Mouse (Mus musculus) intestine, embryonic 15.5 days (tissue): ENCODE data around the gene Rab4a. TPM values are rescaled to one million over a fixed set of nuclear protein-coding genes. Genes with fewer than 3 reads are reported as not detected.

Source experiments
- ATAC-seq: fragments of 200-750 bp; cut with Nextera tagmentation; 2 replicates; pipeline ENCODE4 v1.8.0; 2017; ENCODE audit warnings: moderate TSS enrichment, moderate library complexity
- H3K27ac ChIP-seq: fragments of 300-500 bp; sonication (generic); 2 replicates; pipeline ENCODE4 v1.5.1; 2015; ENCODE audit warnings: mild to moderate bottlenecking, inconsistent platforms
- H3K27me3 ChIP-seq: fragments of 300-500 bp; sonication (generic); replicated peaks from 2 replicates; pipeline ENCODE4 v1.6.1; 2015; ENCODE audit warnings: inconsistent platforms
- H3K36me3 ChIP-seq: fragments of 300-500 bp; sonication (generic); 2 replicates; pipeline ENCODE4 v1.6.1; 2015; ENCODE audit warnings: inconsistent platforms
- H3K4me1 ChIP-seq: fragments of 300-500 bp; sonication (generic); replicated peaks from 2 replicates; pipeline ENCODE4 v1.6.1; 2015; ENCODE audit warnings: inconsistent platforms
- H3K4me2 ChIP-seq: fragments of 300-500 bp; sonication (generic); replicated peaks from 2 replicates; pipeline ENCODE4 v1.6.1; 2015; ENCODE audit warnings: mild to moderate bottlenecking, inconsistent platforms
- H3K4me3 ChIP-seq: fragments of 300-500 bp; sonication (generic); replicated peaks from 2 replicates; pipeline ENCODE4 v1.5.1; 2015; ENCODE audit warnings: inconsistent platforms
- H3K9ac ChIP-seq: fragments of 300-500 bp; sonication (generic); 2 replicates; pipeline ENCODE4 v1.6.1; 2015; ENCODE audit warnings: inconsistent platforms
- H3K9me3 ChIP-seq: fragments of 300-500 bp; sonication (generic); 2 replicates; pipeline ENCODE4 v1.6.1; 2016; ENCODE audit warnings: inconsistent platforms
- WGBS: fragments of 180-500 bp; shearing (Covaris S2); methylation state at CpG from one replicate; pipeline ENCODE4 v1.1.7; 2015; 5-methylcytosine and 5-hydroxymethylcytosine counted together
- polyA plus RNA-seq: library from polyadenylated mRNA; unstranded; fragments of >200 nt; fragmentation: Nextera tagmentation; extraction: Ambion mirVana; gene quantifications from 2 replicates; pipeline ENCODE4 v1.2.1, GENCODE M21; 2015

Rab4a gene
- polyA plus RNA-seq, 1 experiment from 2014 or later = 54.8 TPM

DNA sequence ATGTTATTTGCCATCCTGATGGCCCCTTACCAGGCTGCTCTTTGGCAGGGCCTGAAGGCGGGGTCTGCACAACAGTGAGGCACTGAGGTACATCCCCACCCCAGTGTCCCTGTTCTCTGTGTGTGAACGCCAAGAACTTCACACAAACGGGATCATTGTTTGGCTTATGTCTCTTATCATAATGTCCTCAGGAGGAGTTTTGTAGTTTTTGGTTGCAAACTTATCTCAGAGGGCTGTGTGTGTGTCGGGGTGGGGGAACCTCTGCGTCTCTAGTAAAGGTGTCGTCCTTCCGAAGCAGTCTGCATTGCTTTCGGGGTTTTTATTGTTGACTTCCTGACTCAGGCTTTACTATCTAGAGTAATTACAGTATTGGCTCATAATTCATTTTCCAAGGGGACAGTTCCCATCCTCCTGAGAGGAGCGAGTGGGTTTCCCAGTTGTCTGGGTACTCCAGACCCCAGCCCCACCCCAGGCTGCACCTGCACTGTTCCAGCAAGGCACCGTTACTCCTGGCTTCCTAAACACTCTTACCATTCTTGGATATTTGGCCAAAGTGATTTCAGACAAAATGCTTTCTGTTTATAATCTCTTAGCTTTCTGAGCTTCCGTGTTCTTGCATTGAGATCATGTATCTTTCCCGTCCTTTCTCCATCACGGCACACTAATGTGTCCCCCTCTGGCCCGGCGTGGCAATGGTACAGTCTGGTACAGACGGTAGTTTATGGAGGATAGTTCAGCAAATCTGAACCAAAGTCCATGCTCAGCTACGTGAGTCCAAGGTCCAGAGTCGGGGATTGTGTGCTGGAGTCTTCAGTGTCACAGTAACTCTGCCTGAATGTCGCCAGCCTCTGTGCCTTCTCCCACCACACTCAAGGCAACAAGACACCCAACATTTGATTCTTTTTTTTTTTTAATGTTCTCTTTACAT is 14.2 kb downstream of the Rab4a start:
- no peak overlapping the region for H3K4me2 ChIP-seq

DNA sequence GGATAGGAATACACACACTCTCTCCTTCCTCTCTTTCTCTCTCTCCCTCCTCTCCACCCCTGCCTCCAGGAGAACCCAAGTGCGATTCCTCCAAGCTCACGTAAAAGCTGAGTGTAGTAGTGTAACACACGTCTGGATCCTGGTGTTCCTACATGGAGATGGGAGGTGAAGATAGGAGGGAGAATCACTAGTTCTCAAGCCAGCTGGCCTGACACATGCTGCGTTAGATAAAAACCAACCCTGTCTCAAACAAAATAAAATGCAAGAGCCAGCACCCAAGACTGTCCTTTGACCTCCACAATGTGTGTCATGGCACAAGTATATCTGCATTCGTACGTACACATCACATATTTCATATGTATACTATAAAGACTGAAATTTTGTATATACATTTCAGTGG is 15.0 kb downstream of the Rab4a start:
- no peak for ATAC-seq
- Histone ChIP-seq H3K9me3 (no peaks in the 10 kb centered on the region; the same call in 1 of the 2 replicates), H3K4me1 (no peaks in the 10 kb centered on the region), H3K27ac (peak overlapping the region; percentile 27; the same call in 1 of the 2 replicates), H3K4me3 (no peak overlapping the region), H3K27me3 (no peaks in the 10 kb centered on the region), H3K36me3 (0 out of 2 replicates have a peak, but pooled peaks cover 6% of the 10 kb centered on the region), H3K4me2 (no peak overlapping the region), H3K9ac (no peak overlapping the region)
- 84% methylated on average over 6 of the region's 6 CpGs for WGBS

More for the DNA sequence above, 14.2 kb downstream of the Rab4a start:
- Histone ChIP-seq H3K9ac (no peak overlapping the region), H3K27ac (peak overlapping the region; percentile 48; the same call in 1 of the 2 replicates), H3K9me3 (no peaks in the 10 kb centered on the region; the same call in 1 of the 2 replicates), H3K4me3 (no peak overlapping the region), H3K27me3 (no peaks in the 10 kb centered on the region), H3K36me3 (0 out of 2 replicates have a peak, but pooled peaks cover 6% of the 10 kb centered on the region), H3K4me1 (no peaks in the 10 kb centered on the region)
- WGBS = 75% methylated on average over 19 of the region's 19 CpGs
- peak; percentile 82 for ATAC-seq

DNA sequence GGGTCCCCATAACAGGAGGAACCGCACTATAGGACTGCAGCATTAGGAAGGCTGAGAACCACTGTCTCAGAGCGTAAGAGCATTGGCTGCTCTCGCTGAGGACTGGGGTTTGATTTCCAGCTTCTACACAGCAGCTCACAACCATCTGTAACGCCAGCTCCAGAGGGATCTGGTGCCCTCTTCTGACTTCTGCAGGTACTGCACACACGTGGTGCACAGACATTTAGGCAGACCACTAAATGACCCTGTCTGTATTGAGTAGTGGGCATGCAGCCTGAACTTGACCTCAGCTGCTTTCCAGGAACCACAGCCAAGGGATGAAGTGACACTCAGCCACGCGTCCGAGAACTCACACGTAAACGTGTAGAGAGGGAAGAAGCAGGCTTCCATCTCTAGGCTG is 17.3 kb downstream of the Rab4a start:
- WGBS = 88% methylated on average over 10 of the region's 10 CpGs
- Histone ChIP-seq H3K4me3 (no peak overlapping the region), H3K27ac (no peak overlapping the region), H3K4me1 (no peaks in the 10 kb centered on the region), H3K36me3 (0 out of 2 replicates have a peak, but pooled peaks cover 13% of the 10 kb centered on the region), H3K27me3 (no peaks in the 10 kb centered on the region), H3K9me3 (no peaks in the 10 kb centered on the region), H3K4me2 (no peak overlapping the region), H3K9ac (no peak overlapping the region)
- no peak for ATAC-seq

DNA sequence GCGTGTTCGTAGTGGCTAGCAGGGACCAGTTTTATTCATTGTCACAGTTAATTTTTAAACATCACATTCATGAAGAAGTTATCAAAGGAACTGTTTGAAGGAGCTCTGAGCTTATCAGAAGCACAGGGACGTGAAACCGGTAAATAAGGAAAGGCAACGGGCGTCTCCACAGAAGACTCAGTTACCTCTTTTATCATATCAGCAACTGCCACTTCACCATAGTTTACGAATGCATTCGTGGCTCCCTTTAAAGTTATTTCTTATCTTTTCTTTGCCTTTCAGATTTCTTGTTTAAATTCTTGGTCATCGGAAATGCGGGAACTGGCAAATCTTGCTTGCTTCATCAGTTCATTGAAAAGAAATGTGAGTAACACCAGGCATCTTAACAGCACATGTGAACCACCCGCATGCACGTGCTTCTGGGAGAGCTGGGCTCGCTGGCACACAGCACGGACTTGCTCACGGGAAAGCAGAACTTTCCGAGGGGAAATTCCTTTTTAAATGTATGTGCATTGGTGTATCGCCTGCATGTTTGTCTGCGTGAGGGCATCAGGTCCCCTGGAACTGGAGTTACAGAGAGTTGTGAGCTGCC is 17.8 kb downstream of the Rab4a start:
- WGBS = 76% methylated on average over 18 of the region's 18 CpGs
- H3K27ac ChIP-seq = no peak overlapping the region
- H3K4me2 ChIP-seq = no peak overlapping the region
- no peak overlapping the region for H3K9ac ChIP-seq
- 0 out of 2 replicates have a peak, but pooled peaks cover 17% of the 10 kb centered on the region for H3K36me3 ChIP-seq
- H3K9me3 ChIP-seq = no peaks in the 10 kb centered on the region
- no peaks in the 10 kb centered on the region for H3K27me3 ChIP-seq
- no peak overlapping the region for H3K4me3 ChIP-seq
- ATAC-seq = no peak
- no peaks in the 10 kb centered on the region for H3K4me1 ChIP-seq

DNA sequence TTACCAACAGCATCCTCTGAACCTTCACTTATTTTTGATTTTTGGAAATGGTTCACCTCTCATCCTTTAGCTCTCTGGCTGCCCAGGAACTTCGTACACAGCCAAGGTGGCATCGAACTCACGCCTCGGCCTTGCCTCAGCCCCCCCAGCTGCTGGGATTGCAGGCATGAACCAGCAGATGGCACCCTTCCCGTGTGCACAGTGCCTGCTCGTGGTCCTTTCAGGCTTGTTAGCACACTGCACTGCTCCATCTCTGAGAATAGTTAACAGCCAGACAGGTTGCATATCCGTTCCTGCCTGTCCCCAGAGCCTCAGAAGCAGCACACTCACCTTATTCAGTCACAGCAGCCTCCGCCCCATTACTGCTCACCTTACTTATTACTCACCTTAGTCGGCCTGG is 20.2 kb downstream of the Rab4a start:
- ATAC-seq = peak; percentile 52; the same call in 1 of the 2 replicates
- WGBS = 63% methylated on average over 9 of the region's 9 CpGs
- Histone ChIP-seq H3K36me3 (0 out of 2 replicates have a peak, but pooled peaks cover 23% of the 10 kb centered on the region), H3K4me2 (no peak overlapping the region), H3K27ac (no peak overlapping the region), H3K9me3 (no peaks in the 10 kb centered on the region), H3K27me3 (no peaks in the 10 kb centered on the region), H3K4me3 (no peak overlapping the region), H3K4me1 (no peaks in the 10 kb centered on the region), H3K9ac (no peak overlapping the region)

DNA sequence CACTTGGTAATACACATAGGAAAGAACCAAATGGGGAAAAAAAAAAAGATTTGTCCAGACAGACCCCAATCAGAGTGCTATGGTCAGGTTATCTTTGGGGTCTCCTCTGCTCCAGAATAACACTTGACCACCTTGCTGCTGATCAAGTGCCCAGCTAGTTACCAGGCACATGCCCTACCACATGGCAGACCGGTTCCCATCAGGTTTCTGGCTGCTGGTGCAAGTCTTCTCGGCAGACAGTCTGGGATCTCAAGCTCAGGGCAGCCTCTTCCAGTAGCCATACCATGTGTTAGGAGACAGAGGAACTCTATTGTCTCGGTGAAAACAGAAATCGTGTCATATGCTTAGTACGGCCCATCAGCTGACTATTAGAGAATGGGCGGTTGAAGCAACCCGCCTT is 21.0 kb downstream of the Rab4a start:
- Histone ChIP-seq H3K4me3 (no peak overlapping the region), H3K27ac (no peak overlapping the region), H3K9me3 (no peaks in the 10 kb centered on the region), H3K36me3 (0 out of 2 replicates have a peak, but pooled peaks cover 23% of the 10 kb centered on the region), H3K27me3 (no peaks in the 10 kb centered on the region), H3K4me1 (no peaks in the 10 kb centered on the region), H3K4me2 (no peak overlapping the region), H3K9ac (no peak overlapping the region)
- 89% methylated on average over 7 of the region's 7 CpGs for WGBS
- no peak for ATAC-seq

DNA sequence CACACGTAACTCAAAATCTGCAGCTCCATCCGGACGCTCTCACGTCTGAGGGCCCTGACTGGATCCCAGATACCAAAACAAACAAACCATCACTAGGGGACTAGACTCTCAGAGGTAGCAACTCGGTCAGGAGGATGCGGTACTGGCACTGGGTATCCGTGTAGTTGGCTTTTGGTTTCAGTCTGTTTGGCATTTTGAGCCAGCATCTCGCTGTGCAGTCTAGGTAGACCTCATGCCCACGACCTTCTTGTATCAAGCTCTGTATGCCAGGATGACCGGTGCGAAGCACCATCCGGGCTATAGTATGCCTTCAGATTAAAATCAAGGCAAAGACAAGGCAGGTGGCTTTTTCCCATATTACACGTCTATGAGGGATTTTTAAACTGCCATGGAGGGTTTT is 21.7 kb downstream of the Rab4a start:
- Histone ChIP-seq H3K4me1 (no peaks in the 10 kb centered on the region), H3K9me3 (no peaks in the 10 kb centered on the region), H3K27me3 (no peaks in the 10 kb centered on the region), H3K27ac (no peak overlapping the region), H3K4me3 (no peak overlapping the region), H3K4me2 (no peak overlapping the region), H3K36me3 (0 out of 2 replicates have a peak, but pooled peaks cover 23% of the 10 kb centered on the region), H3K9ac (no peak overlapping the region)
- ATAC-seq = no peak
- WGBS = 92% methylated on average over 13 of the region's 13 CpGs

DNA sequence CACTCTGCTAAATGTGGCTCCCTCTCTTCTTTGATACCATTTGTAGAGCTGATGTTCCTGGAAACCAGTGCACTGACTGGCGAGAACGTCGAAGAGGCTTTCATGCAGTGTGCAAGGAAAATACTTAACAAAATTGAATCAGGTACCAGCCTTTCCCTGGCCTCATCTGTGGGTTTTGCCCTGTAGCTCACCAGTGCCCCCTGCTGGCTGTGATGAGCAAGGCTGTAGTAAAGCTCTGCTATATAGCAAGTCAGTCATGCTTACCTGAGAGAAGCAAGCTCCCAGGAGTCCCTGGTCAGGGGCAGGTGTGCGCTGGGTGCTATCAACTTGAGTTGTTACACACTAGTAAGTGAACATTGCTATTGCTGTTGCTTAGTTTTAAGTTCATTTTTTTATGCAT is 27.0 kb downstream of the Rab4a start:
- no peak for ATAC-seq
- 98% methylated on average over 4 of the region's 4 CpGs for WGBS

DNA sequence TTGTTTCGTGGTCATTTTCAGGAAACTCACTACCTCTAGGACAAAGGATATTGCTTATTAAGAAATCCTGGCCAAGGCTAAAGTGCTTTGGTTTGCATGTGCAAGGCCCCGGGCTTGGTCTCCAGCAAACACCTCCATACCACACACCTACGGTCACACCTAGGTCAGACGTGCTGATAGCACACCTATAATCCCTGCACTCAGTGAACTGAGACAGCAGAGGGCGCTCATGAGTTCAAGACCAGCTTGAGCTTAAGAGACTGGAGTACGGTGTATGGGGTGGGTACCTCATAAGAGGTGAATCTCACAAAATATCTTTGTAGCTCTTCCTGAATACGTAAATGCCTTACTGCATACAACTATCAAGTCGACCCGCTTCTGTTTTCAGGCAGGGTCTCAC is 29.7 kb downstream of the Rab4a start:
- Histone ChIP-seq H3K9ac (no peak overlapping the region), H3K27ac (no peak overlapping the region), H3K9me3 (no peaks in the 10 kb centered on the region), H3K27me3 (no peaks in the 10 kb centered on the region), H3K36me3 (peaks cover 11% of the 10 kb centered on the region; the same call in 1 of the 2 replicates), H3K4me2 (no peak overlapping the region), H3K4me1 (no peaks in the 10 kb centered on the region), H3K4me3 (no peak overlapping the region)
- 59% methylated on average over 9 of the region's 9 CpGs for WGBS
- no peak; the same call in 1 of the 2 replicates for ATAC-seq

More for the DNA sequence above, 27.0 kb downstream of the Rab4a start:
- H3K4me2 ChIP-seq = no peak overlapping the region
- no peak overlapping the region for H3K9ac ChIP-seq
- H3K27me3 ChIP-seq = no peaks in the 10 kb centered on the region
- H3K36me3 ChIP-seq = peaks cover 22% of the 10 kb centered on the region; the same call in 1 of the 2 replicates
- no peaks in the 10 kb centered on the region for H3K4me1 ChIP-seq
- no peak overlapping the region for H3K27ac ChIP-seq
- H3K9me3 ChIP-seq = no peaks in the 10 kb centered on the region
- no peak overlapping the region for H3K4me3 ChIP-seq

DNA sequence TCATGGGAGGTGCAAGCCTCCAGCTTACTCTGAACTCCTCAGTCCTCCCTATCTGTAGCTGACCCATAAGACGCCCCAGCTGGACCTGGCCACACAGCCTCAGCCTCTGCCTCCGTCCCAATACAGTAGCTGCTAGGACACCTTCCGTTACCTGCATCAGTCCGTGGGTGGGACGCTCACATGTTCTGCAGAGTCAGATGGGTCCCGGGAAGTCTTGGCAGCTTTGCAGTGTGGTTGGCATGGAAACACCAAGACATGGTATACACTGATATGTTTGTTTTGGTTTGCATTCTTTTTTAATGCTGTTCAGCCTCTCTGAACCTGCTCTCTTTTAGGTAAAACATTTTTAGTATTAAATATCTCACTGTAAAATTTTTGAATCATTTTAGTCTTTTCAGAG is 30.6 kb downstream of the Rab4a start:
- no peaks in the 10 kb centered on the region for H3K4me1 ChIP-seq
- H3K9me3 ChIP-seq = no peaks in the 10 kb centered on the region
- no peak overlapping the region for H3K4me2 ChIP-seq
- ATAC-seq = no peak
- no peaks in the 10 kb centered on the region for H3K27me3 ChIP-seq
- peaks cover 11% of the 10 kb centered on the region; the same call in 1 of the 2 replicates for H3K36me3 ChIP-seq
- no peak overlapping the region for H3K4me3 ChIP-seq
- H3K9ac ChIP-seq = no peak overlapping the region
- no peak overlapping the region for H3K27ac ChIP-seq
- 89% methylated on average over 6 of the region's 6 CpGs for WGBS

DNA sequence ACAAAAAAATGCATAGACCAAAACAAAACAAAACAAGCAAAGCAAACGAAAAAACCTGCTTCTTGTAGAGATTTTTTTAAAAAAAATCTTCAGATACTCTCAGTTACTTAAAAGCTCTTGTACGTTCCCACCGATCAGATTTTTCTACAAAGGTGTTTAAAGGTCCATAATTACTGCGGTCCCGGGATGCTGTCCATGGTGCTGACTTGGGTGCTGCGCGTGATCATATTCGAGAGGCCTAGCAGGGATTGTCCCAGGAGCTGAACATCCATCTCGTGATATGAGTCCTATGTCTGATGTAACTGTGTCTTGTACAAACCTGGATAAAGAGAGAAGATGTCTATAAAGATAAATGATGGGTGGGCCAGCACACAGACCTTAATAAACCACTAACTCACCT is 32.7 kb downstream of the Rab4a start:
- Histone ChIP-seq H3K36me3 (peaks cover 11% of the 10 kb centered on the region; the same call in 1 of the 2 replicates), H3K27ac (no peak overlapping the region), H3K27me3 (no peaks in the 10 kb centered on the region), H3K4me3 (no peak overlapping the region), H3K9me3 (no peaks in the 10 kb centered on the region), H3K4me2 (no peak overlapping the region), H3K4me1 (no peaks in the 10 kb centered on the region), H3K9ac (no peak overlapping the region)
- 61% methylated on average over 9 of the region's 9 CpGs for WGBS
- ATAC-seq = no peak

DNA sequence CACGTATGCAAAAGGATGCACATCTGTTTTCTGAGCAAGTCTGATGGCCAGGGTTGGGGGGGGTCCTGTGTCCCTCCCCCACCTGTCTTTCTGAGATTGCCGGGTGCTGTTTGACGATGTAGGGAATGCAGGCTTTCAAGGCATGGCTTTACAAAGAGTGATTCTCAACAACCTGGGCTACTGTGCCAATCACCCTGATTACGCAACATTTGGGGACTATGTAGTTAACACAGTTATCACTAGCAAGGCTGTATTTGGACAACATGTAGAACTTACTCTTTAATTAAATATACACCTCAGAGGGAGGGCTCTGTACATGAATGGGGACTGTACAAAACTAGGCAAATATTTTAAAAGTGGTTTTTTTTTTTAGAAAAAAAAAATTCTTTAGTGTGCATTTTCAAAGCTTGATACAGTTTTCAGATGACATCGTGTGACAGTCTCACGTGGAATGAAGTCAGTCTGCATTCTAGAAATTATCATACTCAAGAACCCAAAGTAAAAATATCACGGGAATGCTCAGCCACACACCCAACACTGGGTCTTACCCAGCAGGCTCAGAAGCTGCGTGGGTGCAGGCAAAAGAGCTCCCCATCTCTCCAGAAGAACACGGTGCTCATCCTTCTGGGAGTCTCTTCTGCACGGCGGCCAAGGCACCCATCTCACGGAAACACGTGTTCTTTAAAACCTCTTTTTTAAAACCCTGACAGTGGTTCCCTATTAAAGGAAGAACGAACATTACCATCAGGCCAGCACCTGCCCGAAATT is 35.0 kb downstream of the Rab4a start:
- Histone ChIP-seq H3K4me1 (no peaks in the 10 kb centered on the region), H3K27ac (no peak overlapping the region), H3K27me3 (no peaks in the 10 kb centered on the region), H3K4me3 (no peak overlapping the region), H3K9ac (no peak overlapping the region), H3K4me2 (no peak overlapping the region), H3K36me3 (0 out of 2 replicates have a peak, but pooled peaks cover 4% of the 10 kb centered on the region), H3K9me3 (no peaks in the 10 kb centered on the region)
- no peak for ATAC-seq
- 89% methylated on average over 15 of the region's 15 CpGs for WGBS
